Mouse (Mus musculus) hindbrain, embryonic 14.5 days (tissue): ENCODE data around the gene Siae. TPM values are rescaled to one million over a fixed set of nuclear protein-coding genes. Genes with fewer than 3 reads are reported as not detected.

Experiments used
- ATAC-seq: fragments of 200-750 bp; cut with Nextera tagmentation; 2 replicates; pipeline ENCODE4 v1.8.0; 2017; ENCODE audit warnings: moderate number of reproducible peaks, mild to moderate bottlenecking, moderate TSS enrichment, moderate library complexity; ENCODE audit not compliant: low FRiP score
- DNase-seq: peaks from one replicate; pipeline ENCODE4 v3.0.0-alpha.2; 2015; ENCODE audit warnings: low spot score
- H3K27ac ChIP-seq: fragments of 300-500 bp; sonication (generic); 2 replicates; pipeline ENCODE4 v1.5.1; 2014; ENCODE audit warnings: mild to moderate bottlenecking, moderate library complexity
- H3K27me3 ChIP-seq: fragments of 300-500 bp; sonication (generic); 2 replicates; pipeline ENCODE4 v1.6.1; 2014; ENCODE audit warnings: mild to moderate bottlenecking, low read length, mixed read lengths; ENCODE audit not compliant: control insufficient read depth, insufficient read depth
- H3K36me3 ChIP-seq: fragments of 300-500 bp; sonication (generic); replicated peaks from 2 replicates; pipeline ENCODE4 v1.6.1; 2014; ENCODE audit not compliant: control insufficient read depth, insufficient read depth
- H3K4me1 ChIP-seq: fragments of 300-500 bp; sonication (generic); replicated peaks from 2 replicates; pipeline ENCODE4 v1.6.1; 2014; ENCODE audit warnings: antibody characterized with exemption, low read length, mixed read lengths; ENCODE audit not compliant: control insufficient read depth, insufficient read depth
- H3K4me2 ChIP-seq: fragments of 300-500 bp; sonication (generic); replicated peaks from 2 replicates; pipeline ENCODE4 v1.6.1; 2014; ENCODE audit warnings: mild to moderate bottlenecking, moderate library complexity
- H3K4me3 ChIP-seq: fragments of 300-500 bp; sonication (generic); replicated peaks from 2 replicates; pipeline ENCODE4 v1.5.1; 2014; ENCODE audit warnings: mild to moderate bottlenecking, low read length
- H3K9ac ChIP-seq: fragments of 300-500 bp; sonication (generic); 2 replicates; pipeline ENCODE4 v1.6.1; 2014
- H3K9me3 ChIP-seq: fragments of 300-500 bp; sonication (generic); 2 replicates; pipeline ENCODE4 v1.6.1; 2016; ENCODE audit warnings: low read length; ENCODE audit not compliant: control insufficient read depth
- WGBS: fragments of 180-500 bp; shearing (Covaris S2); extraction: QIAGEN DNeasy Blood & Tissue Kit; methylation state at CpG from one replicate; pipeline ENCODE4 v1.1.7; 2014; 5-methylcytosine and 5-hydroxymethylcytosine counted together
- polyA plus RNA-seq: library from polyadenylated mRNA; unstranded; fragments of >200 nt; fragmentation: Nextera tagmentation; extraction: Ambion mirVana; gene quantifications from 2 replicates; pipeline ENCODE4 v1.2.1, GENCODE M21; 2014

Siae gene
- polyA plus RNA-seq, 1 experiment from 2014 or later: 14.2 TPM

DNA sequence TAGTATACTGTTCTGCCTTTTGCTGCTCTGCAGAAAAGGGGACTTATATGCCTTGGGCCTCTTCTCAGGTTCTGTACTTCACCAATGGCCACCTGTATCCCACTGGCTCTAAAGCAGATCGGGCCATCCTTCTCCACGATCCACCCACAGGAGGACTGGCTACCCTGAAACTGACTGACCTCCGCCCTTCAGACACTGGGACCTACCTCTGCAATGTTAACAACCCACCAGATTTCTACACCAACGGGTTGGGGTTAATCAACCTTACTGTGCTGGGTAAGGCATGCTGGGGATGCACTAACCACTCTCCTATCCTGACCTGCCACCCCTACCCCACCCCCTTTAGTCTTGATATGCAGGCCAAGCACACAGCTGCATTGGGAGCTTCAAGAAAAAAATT is 15.3 kb upstream of the Siae start:
- no peak for ATAC-seq
- Histone ChIP-seq H3K4me2 (no peak overlapping the region), H3K4me3 (no peak overlapping the region), H3K9me3 (no peaks in the 10 kb centered on the region), H3K9ac (no peak overlapping the region), H3K27me3 (peaks cover 24% of the 10 kb centered on the region), H3K27ac (no peak overlapping the region), H3K36me3 (no peaks in the 10 kb centered on the region), H3K4me1 (peaks cover 11% of the 10 kb centered on the region)
- WGBS: 90% methylated on average over 4 of the region's 4 CpGs
- DNase-seq: no peak

DNA sequence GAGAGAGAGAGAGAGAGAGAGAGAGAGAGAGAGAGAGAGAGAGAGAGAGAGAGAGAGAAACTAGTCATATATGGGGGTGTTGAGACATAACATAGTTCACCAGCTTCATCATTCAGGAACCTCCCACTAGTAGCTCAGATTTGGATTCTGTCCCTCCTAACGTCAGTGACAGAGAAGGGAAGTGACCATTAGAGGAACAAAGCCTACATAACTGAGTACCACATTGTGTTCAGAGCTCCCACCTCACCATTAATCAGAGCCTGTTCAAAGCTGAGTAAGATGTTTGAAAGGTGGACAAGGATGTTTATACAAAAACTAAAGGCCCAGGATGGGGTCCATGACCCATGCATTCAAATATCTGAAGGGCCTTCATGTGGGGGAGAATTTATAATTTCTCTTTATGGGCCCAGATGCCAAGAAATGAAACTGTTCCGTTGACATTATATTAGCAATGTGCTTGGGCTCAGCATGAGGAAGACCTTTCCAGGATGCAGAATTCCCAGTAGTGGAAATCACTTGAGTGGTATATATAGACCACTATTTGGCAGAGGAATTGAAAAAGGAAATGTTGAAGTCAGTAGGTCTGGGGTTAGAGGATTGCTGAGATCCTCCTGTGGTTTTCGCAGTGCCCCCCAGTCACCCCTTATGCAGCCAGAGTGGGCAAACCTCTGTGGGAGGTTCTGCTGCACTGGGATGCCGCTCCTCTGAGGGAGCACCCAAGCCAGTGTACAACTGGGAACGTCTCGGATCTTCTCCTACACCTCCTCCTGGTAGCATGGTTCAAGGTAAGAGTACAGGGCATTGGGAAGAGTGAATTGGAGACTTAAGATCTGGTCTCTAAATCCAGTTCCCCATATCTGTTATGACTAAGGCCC is 14.6 kb upstream of the Siae start:
- Histone ChIP-seq H3K9me3 (no peaks in the 10 kb centered on the region), H3K27ac (no peak overlapping the region), H3K27me3 (peaks cover 32% of the 10 kb centered on the region), H3K4me3 (no peak overlapping the region), H3K9ac (no peak overlapping the region), H3K4me2 (no peak overlapping the region), H3K4me1 (peaks cover 13% of the 10 kb centered on the region), H3K36me3 (no peaks in the 10 kb centered on the region)
- 84% methylated on average over 6 of the region's 6 CpGs for WGBS
- DNase-seq (no peak), ATAC-seq (no peak)

DNA sequence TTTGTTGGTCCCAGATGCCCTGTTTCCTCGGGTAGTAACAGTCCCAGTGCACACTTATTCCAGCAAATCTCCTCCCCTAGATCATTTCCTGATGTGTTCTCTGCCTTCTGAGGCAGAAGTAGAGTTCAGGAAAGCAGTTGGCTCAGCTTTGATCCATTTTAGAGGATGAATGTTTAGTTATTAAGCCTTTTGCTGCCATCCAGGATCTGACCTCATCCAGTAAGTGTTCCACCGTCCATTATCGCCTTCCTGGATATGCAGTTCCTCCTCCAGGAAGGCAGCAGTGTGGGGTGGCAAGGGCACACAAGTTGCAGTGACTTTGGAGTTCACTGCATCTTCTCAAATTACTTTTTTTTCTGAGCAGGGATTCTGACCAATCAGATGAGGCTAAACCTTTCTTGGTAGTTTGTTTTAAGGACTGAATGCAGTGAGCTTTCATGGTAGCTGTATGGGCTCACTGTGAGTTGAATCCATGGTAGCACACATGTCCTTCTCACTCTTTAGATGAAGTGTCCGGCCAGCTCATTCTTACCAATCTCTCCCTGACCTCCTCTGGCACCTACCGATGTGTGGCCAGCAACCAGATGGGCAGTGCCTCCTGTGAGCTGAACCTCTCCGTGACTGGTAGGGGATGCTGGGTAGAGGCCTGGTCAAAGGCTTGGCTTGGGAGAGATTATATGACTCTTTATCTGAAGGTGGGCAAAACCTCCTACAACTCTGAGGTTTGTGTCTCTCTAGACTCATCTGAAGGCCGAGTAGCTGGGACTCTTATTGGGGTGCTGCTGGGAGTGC is 13.5 kb upstream of the Siae start:
- Histone ChIP-seq H3K4me2 (no peak overlapping the region), H3K9me3 (no peaks in the 10 kb centered on the region), H3K27ac (no peak overlapping the region), H3K27me3 (peaks cover 43% of the 10 kb centered on the region), H3K4me1 (peaks cover 13% of the 10 kb centered on the region), H3K4me3 (no peak overlapping the region), H3K36me3 (no peaks in the 10 kb centered on the region), H3K9ac (no peak overlapping the region)
- ATAC-seq (no peak), DNase-seq (no peak)
- 70% methylated on average over 7 of the region's 7 CpGs for WGBS

DNA sequence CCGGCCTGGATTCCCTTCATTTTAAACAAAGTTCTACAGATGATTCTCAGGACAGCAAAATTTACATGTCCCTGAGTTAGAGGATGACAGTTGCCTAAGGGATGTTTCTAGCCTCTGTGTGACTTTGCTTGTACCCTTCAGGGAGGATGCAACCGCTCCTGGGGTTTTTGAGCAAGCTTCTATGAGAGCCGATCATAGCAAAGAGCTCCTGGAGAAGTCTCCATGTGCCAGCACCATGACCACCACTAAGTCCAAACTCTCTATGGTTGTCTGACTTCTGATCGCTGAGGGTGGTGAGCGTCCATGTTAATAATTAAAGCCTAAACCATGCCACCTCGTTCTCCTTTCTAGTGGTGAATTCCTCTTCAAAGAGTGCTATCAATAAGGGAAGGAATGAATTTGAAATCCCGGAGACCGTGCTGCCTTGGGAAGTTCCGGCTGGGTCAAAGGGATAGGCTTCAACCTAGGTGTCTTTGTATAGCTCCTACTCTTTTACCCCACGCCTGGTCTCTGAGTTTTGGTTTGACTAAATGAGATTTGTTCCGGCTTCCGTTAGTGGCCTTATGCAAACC is 11.5 kb upstream of the Siae start:
- H3K4me1 ChIP-seq: peaks cover 13% of the 10 kb centered on the region
- no peak for DNase-seq
- H3K4me2 ChIP-seq: peak overlapping the region; percentile 54
- H3K9me3 ChIP-seq: no peaks in the 10 kb centered on the region
- H3K27me3 ChIP-seq: peaks cover 57% of the 10 kb centered on the region
- no peak overlapping the region for H3K27ac ChIP-seq
- H3K36me3 ChIP-seq: no peaks in the 10 kb centered on the region
- 25% methylated on average over 12 of the region's 12 CpGs for WGBS
- peak; percentile 6; the same call in 1 of the 2 replicates for ATAC-seq
- peak overlapping the region; percentile 24 for H3K4me3 ChIP-seq
- H3K9ac ChIP-seq: no peak overlapping the region

DNA sequence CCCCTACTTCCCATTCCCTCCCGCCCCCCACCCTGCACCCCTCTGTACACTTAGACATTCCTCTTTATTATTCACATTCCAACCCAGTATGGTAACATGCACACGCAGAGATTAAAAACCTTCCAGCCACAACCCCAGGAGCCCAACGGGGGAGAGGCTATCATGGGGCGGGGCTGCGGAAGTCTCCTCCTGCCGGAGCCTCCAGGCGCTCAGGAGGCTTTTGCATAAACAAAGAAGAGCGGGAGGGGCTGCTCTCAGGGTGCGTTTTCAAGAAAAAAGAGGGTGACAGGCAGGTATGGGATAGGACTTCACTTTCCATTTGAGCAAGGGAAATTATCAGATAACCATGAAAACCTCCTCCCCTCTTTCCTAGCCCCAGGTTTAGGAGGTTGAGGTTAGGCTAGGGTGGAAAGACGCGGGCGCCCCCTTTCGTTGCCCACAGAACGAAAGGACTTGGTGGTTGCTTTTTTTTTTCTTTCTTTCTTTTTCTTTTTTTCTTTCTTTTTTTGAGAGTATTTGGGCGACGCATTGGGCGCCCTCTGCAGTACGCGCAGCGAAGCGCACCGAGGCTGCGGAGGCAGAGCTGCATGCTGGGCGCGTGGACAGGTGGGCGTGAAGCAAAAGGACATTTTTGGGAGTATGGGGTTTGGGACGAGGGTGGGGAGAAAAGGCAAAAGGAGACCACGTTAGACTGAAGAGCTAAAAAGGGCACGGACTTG is 10.9 kb upstream of the Siae start:
- peak overlapping the region; percentile 54 for H3K4me2 ChIP-seq
- H3K4me3 ChIP-seq: peak overlapping the region; percentile 24
- H3K36me3 ChIP-seq: no peaks in the 10 kb centered on the region
- WGBS: 2% methylated on average over 29 of the region's 29 CpGs
- H3K27me3 ChIP-seq: peaks cover 64% of the 10 kb centered on the region
- H3K27ac ChIP-seq: no peak overlapping the region
- no peaks in the 10 kb centered on the region for H3K9me3 ChIP-seq
- ATAC-seq: peak; percentile 43; the same call in 1 of the 2 replicates
- peaks cover 13% of the 10 kb centered on the region for H3K4me1 ChIP-seq
- peak; percentile 78 for DNase-seq
- peak overlapping the region; percentile 22; the same call in 1 of the 2 replicates for H3K9ac ChIP-seq

DNA sequence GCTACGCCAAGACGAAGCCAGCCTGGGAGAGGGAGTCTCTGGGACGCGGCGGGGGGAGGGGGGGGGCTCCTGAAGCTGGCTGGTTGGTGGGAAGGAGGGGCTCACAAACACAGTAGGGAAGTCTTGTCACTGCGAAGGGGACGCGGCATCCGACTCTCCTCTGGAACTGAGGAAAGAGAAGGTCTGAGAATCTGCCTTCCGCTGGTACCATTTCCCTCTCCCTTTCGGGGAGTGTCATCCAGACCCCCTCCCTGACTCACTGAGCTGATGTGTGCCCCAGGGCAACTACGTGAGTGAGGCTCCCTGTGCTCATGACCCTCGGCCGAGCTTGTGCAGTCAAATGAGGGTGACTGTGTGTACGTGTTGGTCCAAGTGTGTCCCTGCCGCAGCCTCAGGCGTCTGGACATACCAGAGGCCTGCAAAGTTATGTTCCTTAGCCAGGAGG is 10.3 kb upstream of the Siae start:
- no peak overlapping the region for H3K27ac ChIP-seq
- H3K4me3 ChIP-seq: peak overlapping the region; percentile 24
- no peaks in the 10 kb centered on the region for H3K36me3 ChIP-seq
- peaks cover 13% of the 10 kb centered on the region for H3K4me1 ChIP-seq
- H3K9me3 ChIP-seq: no peaks in the 10 kb centered on the region
- H3K9ac ChIP-seq: peak overlapping the region; percentile 22; the same call in 1 of the 2 replicates
- H3K27me3 ChIP-seq: peaks cover 69% of the 10 kb centered on the region
- peak overlapping the region; percentile 54 for H3K4me2 ChIP-seq
- DNase-seq: no peak
- 6% methylated on average over 17 of the region's 17 CpGs for WGBS
- ATAC-seq: peak; percentile 48

DNA sequence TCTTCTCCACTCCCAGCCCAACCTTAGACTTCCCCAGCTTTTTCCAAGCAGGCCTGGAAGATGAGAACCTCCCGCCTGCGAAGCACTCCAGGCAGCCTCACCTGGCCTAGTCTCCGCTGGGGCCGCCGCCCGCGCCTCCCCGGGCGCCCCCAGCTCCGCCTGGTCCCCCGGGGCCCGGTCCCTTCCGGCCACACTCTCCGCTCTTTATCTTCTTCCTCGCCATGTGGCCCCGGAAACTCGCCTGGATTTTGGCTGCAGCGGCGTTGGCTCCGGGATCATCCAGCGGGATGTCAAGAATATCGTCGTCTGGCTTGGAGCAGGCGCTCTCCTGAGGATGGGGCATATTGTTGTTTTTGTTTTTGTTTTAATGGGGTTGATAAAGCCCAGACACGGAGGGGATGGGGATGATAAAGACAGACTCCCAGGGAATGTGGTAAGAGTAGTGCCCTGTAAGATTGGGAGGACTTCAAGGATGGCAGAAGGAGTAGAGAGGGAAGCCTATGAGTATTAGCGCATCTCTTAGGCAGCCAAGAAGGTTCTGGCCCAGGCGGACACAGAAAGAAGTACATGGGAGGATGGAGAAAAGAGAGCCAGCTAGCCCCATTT is 9.5 kb upstream of the Siae start:
- Histone ChIP-seq H3K4me1 (peaks cover 13% of the 10 kb centered on the region), H3K36me3 (no peaks in the 10 kb centered on the region), H3K4me2 (peak overlapping the region; percentile 54), H3K27ac (no peak overlapping the region), H3K27me3 (peaks cover 77% of the 10 kb centered on the region), H3K9me3 (no peaks in the 10 kb centered on the region), H3K4me3 (no peak overlapping the region), H3K9ac (no peak overlapping the region)
- DNase-seq (no peak), ATAC-seq (0 out of 2 replicates have a peak, but pooled peaks have one; percentile 1)
- WGBS: 14% methylated on average over 27 of the region's 27 CpGs

DNA sequence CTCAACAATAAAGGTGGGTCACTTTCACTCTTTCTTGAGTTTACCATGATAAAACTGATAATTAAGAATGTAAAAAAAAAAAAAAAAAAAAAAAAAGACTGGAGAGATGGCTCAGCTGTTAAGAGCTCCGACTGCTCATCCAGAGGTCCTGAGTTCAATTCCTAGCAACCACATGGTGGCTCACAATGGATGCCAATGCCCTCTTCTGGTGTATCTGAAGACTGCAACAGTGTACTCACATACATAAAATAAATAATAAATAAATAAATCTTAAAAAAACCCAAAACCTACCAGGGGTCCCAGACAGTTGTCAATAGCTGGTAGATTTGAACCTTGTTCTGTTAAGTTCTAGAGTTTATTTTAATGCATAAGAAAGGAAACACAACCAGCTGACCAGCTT is 8.6 kb upstream of the Siae start:
- Histone ChIP-seq H3K36me3 (no peaks in the 10 kb centered on the region), H3K9me3 (no peaks in the 10 kb centered on the region), H3K4me3 (no peak overlapping the region), H3K4me2 (no peak overlapping the region), H3K9ac (no peak overlapping the region), H3K27ac (no peak overlapping the region), H3K4me1 (peaks cover 13% of the 10 kb centered on the region), H3K27me3 (peaks cover 86% of the 10 kb centered on the region)
- ATAC-seq: no peak
- WGBS: 75% methylated on average over 1 of the region's 1 CpGs
- DNase-seq: no peak
